ENCODE assay signal across 8 mouse cellular contexts in the genomic region with DNA sequence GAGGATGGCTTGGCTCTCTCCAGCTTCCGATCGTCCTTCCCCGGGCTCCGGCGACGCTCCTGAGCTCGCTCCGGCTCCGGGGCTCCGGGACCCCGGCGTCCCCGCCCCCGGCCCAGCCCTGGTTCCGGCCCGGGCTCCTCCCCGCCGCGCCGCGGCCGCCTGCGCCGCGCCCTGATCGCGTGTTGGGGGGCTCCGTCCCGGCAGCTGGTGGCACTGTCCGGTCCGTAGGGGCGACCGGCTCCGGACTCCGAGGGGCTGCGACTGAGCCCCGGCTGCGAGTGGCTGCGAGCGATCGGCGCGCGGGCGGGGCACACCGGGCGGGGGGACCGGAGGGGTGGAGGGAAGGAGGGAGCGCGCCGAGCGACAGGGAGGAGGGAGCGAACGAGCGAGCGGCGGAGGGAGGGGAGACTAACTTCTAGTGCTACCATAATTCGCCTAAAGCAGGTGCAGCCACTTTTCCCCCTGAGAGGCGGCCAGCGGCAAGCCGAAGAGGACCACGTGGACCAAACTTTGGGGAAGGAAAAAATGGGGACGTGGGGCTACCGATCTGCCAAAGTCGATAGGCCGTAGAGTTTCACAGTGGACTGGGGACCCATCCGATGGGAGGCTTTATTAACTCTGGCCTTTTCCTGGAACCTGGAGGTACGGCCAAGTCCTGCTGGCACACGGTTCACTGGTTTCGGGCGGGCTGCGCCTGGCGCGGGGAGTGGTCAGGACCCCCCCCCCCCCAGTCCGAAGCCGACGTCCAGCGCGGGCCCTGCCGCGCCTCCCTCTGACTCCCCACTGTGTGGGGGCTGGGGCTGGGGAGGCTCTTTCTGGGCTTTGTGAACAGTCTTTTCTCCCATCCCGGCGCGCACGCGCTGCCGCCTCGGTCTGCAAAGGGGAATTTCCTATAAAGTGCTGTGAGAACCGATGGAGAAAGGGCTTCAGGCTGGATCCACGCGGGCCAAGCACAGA. TPM values are rescaled to one million over a fixed set of nuclear protein-coding genes. Genes with fewer than 3 reads are reported as not detected.
DNase-seq lines count a peak whose midpoint lies in the region; ATAC-seq and TF ChIP-seq lines count a peak whose summit lies in the region.

A gene (minus strand): TSS at position 263 of the 957 bp plus-strand sequence.

- peak within 1 kb of the TSS; percentile 73 for H3K27ac ChIP-seq in bone marrow, adult 2 months (ENCODE audit: control insufficient read depth, insufficient read depth, low read depth, low read length, poor library complexity)
- H3K27ac ChIP-seq in embryonic facial prominence, embryonic 15.5 days (replicated peaks) = peak within 1 kb of the TSS; percentile 95
- peak within 1 kb of the TSS; percentile 97 for H3K27ac ChIP-seq in heart, embryonic 10.5 days
- peak within 1 kb of the TSS; percentile 91 for H3K27ac ChIP-seq in kidney, embryonic 14.5 days (ENCODE audit: low read depth, low read length)
- H3K27ac ChIP-seq in liver, adult 2 months (replicated peaks; ENCODE audit: insufficient read depth, low read depth, low read length) = peak within 1 kb of the TSS; percentile 67

- H3K9ac ChIP-seq in embryonic facial prominence, embryonic 15.5 days = peak within 1 kb of the TSS; percentile 63
- H3K9ac ChIP-seq in kidney, embryonic 14.5 days (ENCODE audit: low read depth, low read length) = peak within 1 kb of the TSS; percentile 94
- peak within 1 kb of the TSS; percentile 94 for H3K9ac ChIP-seq in liver, adult 2 months (ENCODE audit: low read depth, low read length)

- no peaks in the 10 kb centered on the region for H3K9me3 ChIP-seq in embryonic facial prominence, embryonic 15.5 days (replicated peaks)
- H3K9me3 ChIP-seq in heart, embryonic 10.5 days = no peaks in the 10 kb centered on the region
- H3K9me3 ChIP-seq in kidney, embryonic 14.5 days (ENCODE audit: control insufficient read depth, low read length) = no peaks in the 10 kb centered on the region

- H3K4me1 ChIP-seq in bone marrow, adult 2 months (ENCODE audit: control insufficient read depth, insufficient read depth, low read length) = peaks cover 2% of the 10 kb centered on the region; the same call in 1 of the 2 replicates
- H3K4me1 ChIP-seq in embryonic facial prominence, embryonic 15.5 days = peaks cover 47% of the 10 kb centered on the region
- H3K4me1 ChIP-seq in heart, embryonic 10.5 days = peaks cover 46% of the 10 kb centered on the region
- H3K4me1 ChIP-seq in kidney, embryonic 14.5 days (ENCODE audit: control insufficient read depth, insufficient read depth, low read length) = peaks cover 29% of the 10 kb centered on the region
- peaks cover 6% of the 10 kb centered on the region for H3K4me1 ChIP-seq in liver, adult 2 months (ENCODE audit: control insufficient read depth, insufficient read depth, low read length)

- no peaks in the 10 kb centered on the region for H3K36me3 ChIP-seq in embryonic facial prominence, embryonic 15.5 days
- H3K36me3 ChIP-seq in heart, embryonic 10.5 days = peaks cover 8% of the 10 kb centered on the region; the same call in 1 of the 2 replicates
- no peaks in the 10 kb centered on the region for H3K36me3 ChIP-seq in kidney, embryonic 14.5 days (ENCODE audit: control insufficient read depth, insufficient read depth, low read length)
- H3K36me3 ChIP-seq in liver, adult 2 months (ENCODE audit: control insufficient read depth, insufficient read depth, low read length) = no peaks in the 10 kb centered on the region

- whole genome bisulfite sequencing in bone marrow, adult 2 months = under 1% methylated on average over 90 of the region's 91 CpGs
- under 1% methylated on average over 90 of the region's 91 CpGs for WGBS in embryonic facial prominence, embryonic 15.5 days
- under 1% methylated on average over 89 of the region's 91 CpGs for WGBS in heart, embryonic 10.5 days
- under 1% methylated on average over 86 of the region's 91 CpGs for WGBS in kidney, embryonic 14.5 days
- under 1% methylated on average over 91 of the region's 91 CpGs for WGBS in liver, adult 2 months

- peak; percentile 5; the same call in 1 of the 2 replicates for TF ChIP-seq POLR2A in bone marrow, adult 2 months (IDR thresholded peaks at IDR 0.05; ENCODE audit: borderline replicate concordance, control insufficient read depth, low read depth, low read length)
- peak; percentile 36; the same call in 1 of the 2 replicates for TF ChIP-seq POLR2A in liver, adult 2 months (IDR thresholded peaks at IDR 0.05; ENCODE audit: extremely low read depth, insufficient read depth, low read length)

- 0 out of 2 replicates have a peak, but pooled peaks cover 3% of the 10 kb centered on the region for H3K27me3 ChIP-seq in embryonic facial prominence, embryonic 15.5 days
- peaks cover 5% of the 10 kb centered on the region; the same call in 1 of the 2 replicates for H3K27me3 ChIP-seq in heart, embryonic 10.5 days (ENCODE audit: insufficient read depth, poor library complexity, severe bottlenecking)
- no peaks in the 10 kb centered on the region for H3K27me3 ChIP-seq in kidney, embryonic 14.5 days (ENCODE audit: control insufficient read depth, insufficient read depth, low read length)
- H3K27me3 ChIP-seq in liver, adult 2 months (ENCODE audit: control insufficient read depth, insufficient read depth, low read length) = no peaks in the 10 kb centered on the region

- DNase-seq in B cell, adult 2 months = peak; percentile 82
- peak; percentile 96 for DNase-seq in heart, embryonic 10.5 days (ENCODE audit: low spot score)
- DNase-seq in liver, adult 2 months (ENCODE audit: extremely low read depth, low read depth, low spot score) = peak; percentile 83
- DNase-seq in spleen, postnatal 36 days (ENCODE audit: low spot score in 2 of 2) = peak; percentile 82 to 86

- peak; percentile 89 for ATAC-seq in embryonic facial prominence, embryonic 15.5 days (ENCODE audit: insufficient number of reproducible peaks, low FRiP score, low TSS enrichment, low read depth)
- ATAC-seq in kidney, embryonic 14.5 days (ENCODE audit: low FRiP score, low TSS enrichment) = peak; percentile 89
- peak; percentile 83 for ATAC-seq in monocyte, adult 5-6 weeks (replicated peaks; ENCODE audit: insufficient number of reproducible peaks, low FRiP score, low TSS enrichment, poor library complexity, severe bottlenecking)

- H3K4me3 ChIP-seq in bone marrow, adult 2 months (replicated peaks; ENCODE audit: control insufficient read depth, low read depth, low read length) = peak within 1 kb of the TSS; percentile 79
- H3K4me3 ChIP-seq in embryonic facial prominence, embryonic 15.5 days (replicated peaks) = peak within 1 kb of the TSS; percentile 81
- peak within 1 kb of the TSS; percentile 83 for H3K4me3 ChIP-seq in heart, embryonic 10.5 days
- peak within 1 kb of the TSS; percentile 95 for H3K4me3 ChIP-seq in kidney, embryonic 14.5 days (ENCODE audit: low read length)
- peak within 1 kb of the TSS; percentile 83 for H3K4me3 ChIP-seq in liver, adult 2 months (ENCODE audit: insufficient read depth, low read depth, low read length)

- peaks cover 10% of the 10 kb centered on the region; the same call in 1 of the 2 replicates for H3K79me2 ChIP-seq in liver, adult 2 months (ENCODE audit: control insufficient read depth, insufficient read depth, low read length)

- TF ChIP-seq CTCF in bone marrow, adult 2 months (IDR thresholded peaks at IDR 0.05; ENCODE audit: control insufficient read depth, insufficient read depth, low read length) = no peak
- no peak for TF ChIP-seq CTCF in liver, adult 2 months (IDR thresholded peaks at IDR 0.05; ENCODE audit: low read depth, low read length)

- peak within 1 kb of the TSS; percentile 92 for H3K4me2 ChIP-seq in embryonic facial prominence, embryonic 15.5 days (replicated peaks)
- peak within 1 kb of the TSS; percentile 88 for H3K4me2 ChIP-seq in kidney, embryonic 14.5 days (replicated peaks; ENCODE audit: low read depth, low read length)

RNA-seq across cellular contexts. Expression of the gene that starts here (rescaled TPM):
- polyA plus RNA-seq in bone marrow, adult 2 months (2011; ENCODE audit: insufficient read depth, insufficient read length, low replicate concordance, missing spikeins) = 10.2 and 14.6 TPM in 2 replicates
- polyA plus RNA-seq in embryonic facial prominence, embryonic 15.5 days (2015; fragmentation: Nextera tagmentation; extraction: Ambion mirVana) = 17.0 and 19.3 TPM in 2 replicates
- 12.4 and 27.3 TPM in 2 replicates for polyA plus RNA-seq in heart, embryonic 10.5 days (2016; fragmentation: Nextera tagmentation; extraction: Ambion mirVana)
- 23.9 and 25.4 TPM in 2 replicates for polyA plus RNA-seq in kidney, embryonic 14.5 days (2014; fragmentation: Nextera tagmentation; extraction: Ambion mirVana)
- total RNA-seq in liver, adult 2 months (2014; rRNA removed) = 2.0 and 4.1 TPM in 2 replicates
- 18.5 and 24.6 TPM in 2 replicates for polyA plus RNA-seq in liver, adult 2 months (2012; rRNA removed)
- 3.1 to 10.1 TPM (median 9.1 TPM) in 3 replicates for total RNA-seq in monocyte, adult 5-6 weeks (2017)

Comparison
In these comparisons a context has a peak if more than half of its experiments do, and no peak if none do; other contexts are left out.
1. Peak in every context shown above with its lines: DNase-seq, ATAC-seq, H3K4me3 ChIP-seq and H3K27ac ChIP-seq.